Mouse (Mus musculus) heart, embryonic 12.5 days (tissue): ENCODE data around the gene Cacna2d3. TPM values are rescaled to one million over a fixed set of nuclear protein-coding genes. Genes with fewer than 3 reads are reported as not detected.

ENCODE experiments used
- ATAC-seq: fragments of 200-750 bp; cut with Nextera tagmentation; 2 replicates; pipeline ENCODE4 v1.8.0; 2017; ENCODE audit warnings: moderate TSS enrichment, moderate library complexity; ENCODE audit not compliant: insufficient number of reproducible peaks, low FRiP score
- H3K27ac ChIP-seq: fragments of 300-500 bp; sonication (generic); 2 replicates; pipeline ENCODE4 v1.5.1; 2016; ENCODE audit warnings: mild to moderate bottlenecking, moderate library complexity; ENCODE audit not compliant: poor library complexity, severe bottlenecking
- H3K27me3 ChIP-seq: fragments of 300-500 bp; sonication (generic); replicated peaks from 2 replicates; pipeline ENCODE4 v1.6.1; 2016; ENCODE audit warnings: mild to moderate bottlenecking, moderate library complexity
- H3K36me3 ChIP-seq: fragments of 300-500 bp; sonication (generic); 2 replicates; pipeline ENCODE4 v1.6.1; 2016; ENCODE audit warnings: mild to moderate bottlenecking, moderate library complexity
- H3K4me1 ChIP-seq: fragments of 300-500 bp; sonication (generic); replicated peaks from 2 replicates; pipeline ENCODE4 v1.6.1; 2016; ENCODE audit warnings: mild to moderate bottlenecking
- H3K4me2 ChIP-seq: fragments of 300-500 bp; sonication (generic); 2 replicates; pipeline ENCODE4 v1.6.1; 2016; ENCODE audit warnings: mild to moderate bottlenecking, moderate library complexity
- H3K4me3 ChIP-seq: fragments of 300-500 bp; sonication (generic); 2 replicates; pipeline ENCODE4 v1.5.1; 2016; ENCODE audit warnings: mild to moderate bottlenecking
- H3K9ac ChIP-seq: fragments of 300-500 bp; sonication (generic); 2 replicates; pipeline ENCODE4 v1.6.1; 2016; ENCODE audit warnings: mild to moderate bottlenecking, moderate library complexity
- H3K9me3 ChIP-seq: fragments of 300-500 bp; sonication (generic); replicated peaks from 2 replicates; pipeline ENCODE4 v1.6.1; 2016; ENCODE audit warnings: mild to moderate bottlenecking, moderate library complexity
- whole genome bisulfite sequencing: fragments of 180-500 bp; shearing (Covaris S2); methylation state at CpG from one replicate; pipeline ENCODE4 v1.1.7; 2016; 5-methylcytosine and 5-hydroxymethylcytosine counted together
- polyA plus RNA-seq: library from polyadenylated mRNA; unstranded; fragments of >200 nt; fragmentation: Nextera tagmentation; extraction: Ambion mirVana; gene quantifications from 2 replicates; pipeline ENCODE4 v1.2.1, GENCODE M21; 2016

The Cacna2d3 gene
- polyA plus RNA-seq, 1 experiment from 2014 or later = 1.3 TPM

- H3K9ac ChIP-seq = no peak overlapping the region
- H3K9me3 ChIP-seq = no peaks in the 10 kb centered on the region
- ATAC-seq = no peak
- no peaks in the 10 kb centered on the region for H3K27me3 ChIP-seq
- H3K36me3 ChIP-seq = no peaks in the 10 kb centered on the region
- no peak overlapping the region for H3K27ac ChIP-seq
- H3K4me3 ChIP-seq = no peak overlapping the region
- WGBS = 62% methylated on average over 5 of the region's 5 CpGs
- peaks cover 3% of the 10 kb centered on the region for H3K4me1 ChIP-seq
- no peak overlapping the region for H3K4me2 ChIP-seq
These were observed 288.5 kb downstream of the Cacna2d3 start for GRCm38 (mm10) chr14:29433076-29433714.

- no peaks in the 10 kb centered on the region for H3K27me3 ChIP-seq
- H3K9me3 ChIP-seq = no peaks in the 10 kb centered on the region
- no peak overlapping the region for H3K27ac ChIP-seq
- no peak overlapping the region for H3K4me2 ChIP-seq
- no peak overlapping the region for H3K9ac ChIP-seq
- ATAC-seq = no peak
- WGBS = 77% methylated on average over 2 of the region's 2 CpGs
- no peaks in the 10 kb centered on the region for H3K4me1 ChIP-seq
- no peak overlapping the region for H3K4me3 ChIP-seq
- no peaks in the 10 kb centered on the region for H3K36me3 ChIP-seq
These were observed 291.9 kb downstream of the Cacna2d3 start for GRCm38 (mm10) chr14:29429788-29430187.

- WGBS = 82% methylated on average over 3 of the region's 3 CpGs
- no peak for ATAC-seq
- H3K4me1 ChIP-seq = no peaks in the 10 kb centered on the region
These were observed 296.0 kb downstream of the Cacna2d3 start for GRCm38 (mm10) chr14:29425666-29426065.

GRCm38 (mm10) chr14:29425208-29425607 lies 296.5 kb downstream of the Cacna2d3 start:
- H3K4me2 ChIP-seq = no peak overlapping the region
- H3K4me1 ChIP-seq = no peaks in the 10 kb centered on the region
- H3K27me3 ChIP-seq = no peaks in the 10 kb centered on the region
- no peaks in the 10 kb centered on the region for H3K36me3 ChIP-seq
- H3K4me3 ChIP-seq = no peak overlapping the region
- no peak overlapping the region for H3K9ac ChIP-seq
- H3K9me3 ChIP-seq = no peaks in the 10 kb centered on the region
- WGBS = 87% methylated on average over 3 of the region's 3 CpGs
- H3K27ac ChIP-seq = no peak overlapping the region
- no peak for ATAC-seq

More at GRCm38 (mm10) chr14:29425666-29426065, 296.0 kb downstream of the Cacna2d3 start:
- Histone ChIP-seq H3K9ac (no peak overlapping the region), H3K4me3 (no peak overlapping the region), H3K27ac (no peak overlapping the region), H3K36me3 (no peaks in the 10 kb centered on the region), H3K27me3 (no peaks in the 10 kb centered on the region), H3K9me3 (no peaks in the 10 kb centered on the region), H3K4me2 (no peak overlapping the region)

GRCm38 (mm10) chr14:29405878-29406165 lies 315.8 kb downstream of the Cacna2d3 start:
- Histone ChIP-seq H3K27me3 (no peaks in the 10 kb centered on the region), H3K27ac (no peak overlapping the region)
- no peak for ATAC-seq

GRCm38 (mm10) chr14:29405125-29405877 lies 316.4 kb downstream of the Cacna2d3 start:
- WGBS = 64% methylated on average over 8 of the region's 8 CpGs
- H3K27ac ChIP-seq = no peak overlapping the region
- no peak for ATAC-seq
- no peak overlapping the region for H3K4me2 ChIP-seq
- H3K4me1 ChIP-seq = no peaks in the 10 kb centered on the region
- no peak overlapping the region for H3K9ac ChIP-seq
- H3K9me3 ChIP-seq = no peaks in the 10 kb centered on the region
- H3K27me3 ChIP-seq = no peaks in the 10 kb centered on the region
- H3K36me3 ChIP-seq = no peaks in the 10 kb centered on the region
- no peak overlapping the region for H3K4me3 ChIP-seq

More at GRCm38 (mm10) chr14:29405878-29406165, 315.8 kb downstream of the Cacna2d3 start:
- no peaks in the 10 kb centered on the region for H3K4me1 ChIP-seq
- no peaks in the 10 kb centered on the region for H3K36me3 ChIP-seq
- H3K9ac ChIP-seq = no peak overlapping the region
- H3K9me3 ChIP-seq = no peaks in the 10 kb centered on the region
- no peak overlapping the region for H3K4me3 ChIP-seq
- 33% methylated on average over 2 of the region's 2 CpGs for WGBS
- no peak overlapping the region for H3K4me2 ChIP-seq

- no peak overlapping the region for H3K9ac ChIP-seq
- ATAC-seq = no peak
- no peak overlapping the region for H3K27ac ChIP-seq
- H3K4me2 ChIP-seq = no peak overlapping the region
- H3K27me3 ChIP-seq = no peaks in the 10 kb centered on the region
- H3K4me3 ChIP-seq = no peak overlapping the region
- no peaks in the 10 kb centered on the region for H3K4me1 ChIP-seq
- 71% methylated on average over 8 of the region's 8 CpGs for WGBS
- no peaks in the 10 kb centered on the region for H3K9me3 ChIP-seq
- H3K36me3 ChIP-seq = no peaks in the 10 kb centered on the region
These were observed 317.5 kb downstream of the Cacna2d3 start for GRCm38 (mm10) chr14:29403849-29404808.

- H3K9me3 ChIP-seq = no peaks in the 10 kb centered on the region
- no peak overlapping the region for H3K9ac ChIP-seq
- ATAC-seq = no peak
- H3K27ac ChIP-seq = no peak overlapping the region
- H3K4me2 ChIP-seq = no peak overlapping the region
- no peaks in the 10 kb centered on the region for H3K4me1 ChIP-seq
- H3K4me3 ChIP-seq = no peak overlapping the region
- H3K36me3 ChIP-seq = no peaks in the 10 kb centered on the region
- no peaks in the 10 kb centered on the region for H3K27me3 ChIP-seq
- WGBS = 74% methylated on average over 8 of the region's 8 CpGs
These were observed 319.2 kb downstream of the Cacna2d3 start for GRCm38 (mm10) chr14:29402471-29402870.

GRCm38 (mm10) chr14:29393786-29394185 lies 327.9 kb downstream of the Cacna2d3 start:
- 73% methylated on average over 8 of the region's 8 CpGs for WGBS
- Histone ChIP-seq H3K9ac (no peak overlapping the region), H3K4me3 (no peak overlapping the region), H3K27me3 (no peaks in the 10 kb centered on the region), H3K4me1 (no peaks in the 10 kb centered on the region), H3K4me2 (no peak overlapping the region), H3K36me3 (no peaks in the 10 kb centered on the region), H3K9me3 (no peaks in the 10 kb centered on the region), H3K27ac (no peak overlapping the region)
- no peak for ATAC-seq

- H3K9me3 ChIP-seq = no peaks in the 10 kb centered on the region
- no peak overlapping the region for H3K4me3 ChIP-seq
- ATAC-seq = no peak
- no peak overlapping the region for H3K27ac ChIP-seq
- H3K4me2 ChIP-seq = no peak overlapping the region
- WGBS = 86% methylated on average over 3 of the region's 3 CpGs
- H3K36me3 ChIP-seq = no peaks in the 10 kb centered on the region
- H3K9ac ChIP-seq = no peak overlapping the region
- no peaks in the 10 kb centered on the region for H3K4me1 ChIP-seq
- H3K27me3 ChIP-seq = no peaks in the 10 kb centered on the region
These were observed 328.8 kb downstream of the Cacna2d3 start for GRCm38 (mm10) chr14:29392851-29393250.

- no peak overlapping the region for H3K9ac ChIP-seq
- H3K4me3 ChIP-seq = no peak overlapping the region
- H3K4me2 ChIP-seq = no peak overlapping the region
- no peak overlapping the region for H3K27ac ChIP-seq
- H3K27me3 ChIP-seq = no peaks in the 10 kb centered on the region
- WGBS = 83% methylated on average over 2 of the region's 2 CpGs
- ATAC-seq = no peak
- no peaks in the 10 kb centered on the region for H3K9me3 ChIP-seq
- no peaks in the 10 kb centered on the region for H3K36me3 ChIP-seq
- H3K4me1 ChIP-seq = no peaks in the 10 kb centered on the region
These were observed 330.2 kb downstream of the Cacna2d3 start for GRCm38 (mm10) chr14:29391489-29391888.
